Mouse (Mus musculus) CH12.LX (cell line): ENCODE data around the gene Rasgef1c. TPM values are rescaled to one million over a fixed set of nuclear protein-coding genes. Genes with fewer than 3 reads are reported as not detected.

Experiments used
- DNase-seq: peaks from one replicate; pipeline ENCODE4 v3.0.0-alpha.2; 2013; ENCODE audit errors: extremely low read depth
- H3K27ac ChIP-seq: 2 replicates; pipeline ENCODE4 v1.5.1; 2012; ENCODE audit warnings: low read depth, mild to moderate bottlenecking, control low read depth, moderate library complexity; ENCODE audit not compliant: insufficient read depth
- H3K27me3 ChIP-seq: replicated peaks from 2 replicates; pipeline ENCODE3; 2012; ENCODE audit warnings: inconsistent platforms
- H3K36me3 ChIP-seq, 2 experiments: replicated peaks in 1 of 2; 2 replicates each; pipeline versions ENCODE3 to v1.6.1; 2012; ENCODE audit warnings: inconsistent platforms in 1 of 2, low read length in 1 of 2, mild to moderate bottlenecking in 1 of 2, mixed read lengths in 1 of 2, moderate library complexity in 1 of 2; ENCODE audit not compliant: control insufficient read depth in 1 of 2, insufficient read depth in 1 of 2
- H3K4me1 ChIP-seq, 2 experiments: 2 replicates each; pipeline ENCODE4 v1.6.1; 2012; ENCODE audit warnings: inconsistent platforms in 1 of 2, moderate library complexity in 1 of 2; ENCODE audit not compliant: insufficient read depth in 2 of 2, control insufficient read depth in 1 of 2
- H3K4me2 ChIP-seq: 2 replicates; pipeline ENCODE4 v1.6.1; 2012; ENCODE audit warnings: low read depth, mild to moderate bottlenecking, control low read depth; ENCODE audit not compliant: poor library complexity, insufficient read depth, severe bottlenecking
- H3K4me3 ChIP-seq, 3 experiments: fragments of 150-350 bp in 1 of 3; sonication (generic) in 1 of 3; replicated peaks in 1 of 3; 2 replicates each; pipeline versions ENCODE3 to v1.5.1; 2011 to 2012; ENCODE audit warnings: low read depth in 2 of 3, low read length in 2 of 3, mild to moderate bottlenecking in 2 of 3, moderate library complexity in 2 of 3, control low read depth in 1 of 3, improper control_type of control experiment in 1 of 3, inconsistent platforms in 1 of 3, mixed read lengths in 1 of 3; ENCODE audit not compliant: poor library complexity in 1 of 3
- H3K79me2 ChIP-seq: replicated peaks from 2 replicates; pipeline ENCODE4 v1.6.1; 2012; ENCODE audit warnings: mild to moderate bottlenecking, moderate library complexity; ENCODE audit not compliant: control insufficient read depth, poor library complexity, insufficient read depth, severe bottlenecking; ENCODE audit errors: extremely low read depth
- H3K9ac ChIP-seq: 2 replicates; pipeline ENCODE4 v1.6.1; 2012; ENCODE audit warnings: low read depth, mild to moderate bottlenecking, control low read depth, moderate library complexity; ENCODE audit not compliant: insufficient read depth
- H3K9me3 ChIP-seq: replicated peaks from 2 replicates; pipeline ENCODE3; 2012; ENCODE audit warnings: low read length, inconsistent platforms, mixed read lengths
- BHLHE40 ChIP-seq: IDR thresholded peaks from 2 replicates; pipeline ENCODE4 v1.6.1; 2011; ENCODE audit warnings: mild to moderate bottlenecking, low read depth, low read length, improper control_type of control experiment
- CTCF ChIP-seq, 2 experiments: IDR thresholded peaks in 1 of 2; conservative IDR thresholded peaks in 1 of 2; 2 replicates each; pipeline ENCODE4 v1.5.1; 2011 to 2012; ENCODE audit warnings: low read depth in 2 of 2, low read length in 2 of 2, improper control_type of control experiment in 1 of 2, inconsistent platforms in 1 of 2, mild to moderate bottlenecking in 1 of 2, moderate library complexity in 1 of 2
- GABPA ChIP-seq: IDR thresholded peaks from 2 replicates; pipeline ENCODE4 v1.6.1; 2012; ENCODE audit warnings: low read depth, low read length, improper control_type of control experiment, inconsistent platforms; ENCODE audit not compliant: insufficient replicate concordance
- JUND ChIP-seq: conservative IDR thresholded peaks from 2 replicates; pipeline ENCODE4 v1.6.1; 2011; ENCODE audit warnings: low read depth, low read length, improper control_type of control experiment
- MAX ChIP-seq: IDR thresholded peaks from 2 replicates; pipeline ENCODE4 v1.6.1; 2011; ENCODE audit warnings: low read length, improper control_type of control experiment
- MEF2A ChIP-seq: IDR thresholded peaks from 2 replicates; pipeline ENCODE4 v1.6.1; 2014; ENCODE audit warnings: low read depth, mild to moderate bottlenecking, inconsistent platforms, low read length, improper control_type of control experiment, borderline replicate concordance
- MXI1 ChIP-seq: IDR thresholded peaks from 2 replicates; pipeline ENCODE4 v1.6.1; 2011; ENCODE audit warnings: mild to moderate bottlenecking, low read depth, low read length, improper control_type of control experiment
- SMC3 ChIP-seq: IDR thresholded peaks from 2 replicates; pipeline ENCODE4 v1.6.1; 2011; ENCODE audit warnings: low read depth, low read length, improper control_type of control experiment
- TBP ChIP-seq: conservative IDR thresholded peaks from 2 replicates; pipeline ENCODE4 v1.6.1; 2011; ENCODE audit warnings: low read depth, low read length, improper control_type of control experiment
- TCF12 ChIP-seq: IDR thresholded peaks from 2 replicates; pipeline ENCODE4 v1.6.1; 2014; ENCODE audit warnings: low read depth, mild to moderate bottlenecking, inconsistent platforms, low read length, improper control_type of control experiment
- UBTF ChIP-seq: IDR thresholded peaks from 2 replicates; pipeline ENCODE4 v1.6.1; 2012; ENCODE audit warnings: low read depth, mild to moderate bottlenecking, inconsistent platforms, low read length, improper control_type of control experiment, moderate library complexity
- USF2 ChIP-seq: conservative IDR thresholded peaks from 2 replicates; pipeline ENCODE4 v1.6.1; 2011; ENCODE audit warnings: low read depth, low read length, improper control_type of control experiment
- ZNF384 ChIP-seq: IDR thresholded peaks from 2 replicates; pipeline ENCODE4 v1.6.1; 2012; ENCODE audit warnings: low read depth, low read length, improper control_type of control experiment, inconsistent platforms
- dilution Hi-C: fragments of 300-500 bp; cut with MboI; formaldehyde crosslinking; loops from 2 replicates; pipeline ENCODE4 v1.14.3; 2020; ENCODE audit warnings: low sequenced_read_pairs; ENCODE audit not compliant: extremely low pct_unique_long_range_greater_than_20kb, extremely low pct_ligation_motif_present
- in situ Hi-C: fragments of 300-500 bp; cut with MboI; formaldehyde crosslinking; loops from 3 replicates; pipeline ENCODE4 v1.14.3; 2019; ENCODE audit warnings: low sequenced_read_pairs, low pct_ligation_motif_present, low pct_unique_long_range_greater_than_20kb, mixed read lengths
- polyA plus RNA-seq: library from polyadenylated mRNA; unstranded; fragments of >175 nt; gene quantifications from 2 replicates; pipeline ENCODE4 v1.2.1, GENCODE M21; 2012; ENCODE audit warnings: low read depth; ENCODE audit not compliant: insufficient read length
- total RNA-seq, 2 experiments: library from RNA; depleted of rRNA; stranded (reverse); fragments of 300-350 nt in 1 of 2; fragments of >200 nt in 1 of 2; gene quantifications; 2 replicates each; pipeline ENCODE4 v1.2.3; 2012 to 2014

The Rasgef1c gene
- total and polyA plus RNA-seq, 3 experiments, result not detected

DNA sequence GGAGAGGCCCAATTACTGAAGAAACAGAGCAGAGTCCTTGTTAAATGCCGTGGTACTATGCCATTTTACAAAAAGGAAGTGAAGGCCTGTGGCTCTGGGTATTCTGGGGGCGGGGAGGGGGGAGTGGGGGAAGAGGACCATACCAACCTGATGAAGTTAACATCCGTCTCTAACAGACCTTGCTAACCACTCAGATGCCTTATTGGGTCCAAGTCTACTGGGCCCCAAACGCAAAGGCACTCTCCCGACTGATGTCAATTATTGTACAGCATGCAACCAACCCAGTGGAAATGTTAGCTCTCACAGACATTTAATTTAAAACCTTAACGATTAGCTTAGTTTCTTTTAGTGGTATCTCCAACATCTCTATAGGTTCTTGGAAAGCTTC lies 122.8 kb downstream of the Rasgef1c start:
- no peak overlapping the region for H3K9ac ChIP-seq
- in situ Hi-C loops, result no loop called here
- no peak overlapping the region for H3K4me2 ChIP-seq
- H3K79me2 ChIP-seq, result no peaks in the 10 kb centered on the region
- no peaks in the 10 kb centered on the region for H3K27me3 ChIP-seq
- peaks cover 6% of the 10 kb centered on the region for H3K9me3 ChIP-seq
- H3K27ac ChIP-seq, result no peak overlapping the region
- H3K4me3 ChIP-seq, result no peak overlapping the region
- dilution Hi-C loops, result no loop called here
- DNase-seq, result no peak
- no peaks in the 10 kb centered on the region for H3K36me3 ChIP-seq
- no peak for TF ChIP-seq TBP
- no peak for TF ChIP-seq GABPA
- no peak for TF ChIP-seq MXI1
- TF ChIP-seq ZNF384, result no peak
- TF ChIP-seq, all 38 proteins: peak for 0
- no peaks in the 10 kb centered on the region for H3K4me1 ChIP-seq

DNA sequence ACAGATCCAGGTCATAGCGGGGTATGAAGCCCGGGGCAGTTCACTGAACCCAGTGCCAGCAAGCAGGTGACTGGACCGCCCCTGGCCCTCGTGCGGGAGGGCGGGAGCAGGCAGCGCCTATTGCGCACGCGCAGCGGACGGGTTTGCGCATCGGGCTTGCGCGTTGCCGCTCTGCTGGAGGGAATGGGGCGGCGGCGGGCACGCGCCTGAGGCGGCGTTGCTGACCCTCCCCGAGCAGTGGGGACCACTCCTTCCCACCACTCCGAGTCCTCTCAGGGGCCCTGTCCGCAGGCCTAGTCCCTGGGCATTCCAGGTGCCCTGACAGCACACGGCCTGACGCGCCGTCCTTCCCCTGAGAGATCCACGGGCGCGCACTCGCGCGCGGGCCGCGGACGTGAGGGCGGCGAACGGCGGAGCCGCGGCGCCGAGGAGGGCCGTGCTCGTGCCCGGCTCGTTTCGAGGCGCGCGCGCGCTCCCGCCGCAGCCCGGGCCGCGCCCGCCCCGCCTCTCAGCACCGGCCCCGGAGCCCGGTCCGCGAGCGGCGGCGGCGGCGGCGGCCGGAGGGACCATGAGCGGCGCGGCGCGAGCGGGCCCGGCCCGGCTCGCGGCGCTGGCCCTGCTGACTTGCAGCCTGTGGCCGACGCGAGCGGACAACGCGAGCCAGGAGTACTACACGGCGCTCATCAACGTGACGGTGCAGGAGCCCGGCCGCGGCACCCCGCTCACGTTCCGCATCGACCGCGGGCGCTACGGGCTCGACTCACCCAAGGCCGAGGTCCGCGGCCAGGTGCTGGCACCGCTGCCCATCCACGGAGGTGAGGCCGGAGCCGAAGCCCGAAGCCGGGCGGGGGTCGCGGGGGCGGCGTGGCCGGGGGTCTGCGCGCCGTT lies 123.4 kb downstream of the Rasgef1c start, which contains the start of gene Rnf130:
TSS of gene Rnf130 (plus strand) at position 514 of the 888 bp plus-strand sequence.
- Histone ChIP-seq H3K27me3 (no peaks in the 10 kb centered on the region), H3K4me2 (no peak within 1 kb of the TSS), H3K9ac (no peak within 1 kb of the TSS), H3K9me3 (peaks cover 6% of the 10 kb centered on the region), H3K27ac (no peak within 1 kb of the TSS), H3K36me3 (no peaks in the 10 kb centered on the region), H3K4me1 (no peaks in the 10 kb centered on the region), H3K79me2 (no peaks in the 10 kb centered on the region), H3K4me3 (no peak within 1 kb of the TSS)
- DNase-seq, result no peak
- in situ Hi-C loops, result no loop called here
- no peak for TF ChIP-seq TCF12
- no peak for TF ChIP-seq MAX
- TF ChIP-seq BHLHE40, result no peak
- no peak for TF ChIP-seq USF2
- no peak for TF ChIP-seq SMC3
- TF ChIP-seq JUND, result no peak
- TF ChIP-seq UBTF, result no peak
- no peak for TF ChIP-seq MEF2A
- TF ChIP-seq CTCF (conservative IDR thresholded peaks at IDR 0.05 in 1 of 2, IDR thresholded peaks at IDR 0.05 in 1 of 2; ENCODE audit: low read depth in 2 of 2, low read length in 2 of 2), result no peak
- dilution Hi-C loops, result no loop called here
